Mouse (Mus musculus): ENCODE measurements around the gene Mfsd12.

Mfsd12 gene

DNA sequence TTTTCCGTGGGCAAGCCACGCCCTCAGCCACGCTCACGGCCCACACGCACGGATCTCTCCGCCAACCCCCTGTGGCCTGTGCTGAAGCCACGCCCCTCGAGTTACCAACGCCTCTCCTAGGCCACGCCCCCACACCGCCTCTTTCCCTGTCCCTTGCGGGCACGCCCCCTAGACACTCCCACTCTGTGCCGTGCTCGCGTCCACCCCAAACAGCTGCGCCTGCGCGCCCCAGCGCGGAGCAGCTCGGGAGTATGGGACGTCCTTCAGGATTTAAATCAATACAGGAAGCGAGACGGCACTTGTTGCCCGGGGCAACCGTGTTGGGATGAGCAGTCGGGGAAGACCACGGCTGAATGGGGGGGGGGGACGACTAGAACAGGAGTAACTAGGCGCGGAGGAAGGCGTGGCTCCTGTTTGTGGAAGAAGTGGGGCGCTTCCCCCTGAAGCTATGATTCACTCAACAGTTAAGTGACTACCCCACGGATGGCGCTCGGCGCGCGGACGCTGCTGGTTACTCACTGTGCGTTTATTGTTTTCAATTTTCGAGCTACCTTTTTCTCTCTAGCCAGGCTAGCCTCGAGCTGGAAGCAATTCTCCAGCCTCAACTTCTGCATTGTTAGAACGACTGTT, 21.4 kb downstream of the Mfsd12 start:
- Histone ChIP-seq H3K27me3 (ENCODE audit: insufficient read depth, low read length) (no peaks in the 10 kb centered on the region), H3K4me1 (replicated peaks; ENCODE audit: low read depth, low read length) (peaks cover 69% of the 10 kb centered on the region), H3K36me3 (ENCODE audit: insufficient read depth, low read length) (peaks cover 39% of the 10 kb centered on the region), H3K9me3 (ENCODE audit: low read length) (no peaks in the 10 kb centered on the region), H3K4me3 (replicated peaks; ENCODE audit: low read length) (peak overlapping the region; percentile 96)
- no peak for TF ChIP-seq NANOG (IDR thresholded peaks at IDR 0.05; ENCODE audit: borderline replicate concordance, low read length)
- TF ChIP-seq POU5F1 (IDR thresholded peaks at IDR 0.05; ENCODE audit: borderline replicate concordance, low read length) = no peak
- no peak for TF ChIP-seq CTCF (conservative IDR thresholded peaks at IDR 0.05; ENCODE audit: low read length)

GRCm38 (mm10) chr10:81379183-81379553, 21.9 kb downstream of the Mfsd12 start:
- TF ChIP-seq CTCF (conservative IDR thresholded peaks at IDR 0.05; ENCODE audit: low read length) (no peak), POU5F1 (IDR thresholded peaks at IDR 0.05; ENCODE audit: borderline replicate concordance, low read length) (no peak), NANOG (IDR thresholded peaks at IDR 0.05; ENCODE audit: borderline replicate concordance, low read length) (no peak)
- Histone ChIP-seq H3K9me3 (ENCODE audit: low read length) (no peaks in the 10 kb centered on the region), H3K27me3 (ENCODE audit: insufficient read depth, low read length) (no peaks in the 10 kb centered on the region), H3K4me1 (replicated peaks; ENCODE audit: low read depth, low read length) (peaks cover 64% of the 10 kb centered on the region), H3K36me3 (ENCODE audit: insufficient read depth, low read length) (peaks cover 34% of the 10 kb centered on the region), H3K4me3 (replicated peaks; ENCODE audit: low read length) (peak overlapping the region; percentile 78)

GRCm38 (mm10) chr10:81379809-81380378, 22.6 kb downstream of the Mfsd12 start:
- TF ChIP-seq NANOG (IDR thresholded peaks at IDR 0.05; ENCODE audit: borderline replicate concordance, low read length) (no peak), CTCF (conservative IDR thresholded peaks at IDR 0.05; ENCODE audit: low read length) (no peak)
- H3K36me3 ChIP-seq (ENCODE audit: insufficient read depth, low read length) = peaks cover 27% of the 10 kb centered on the region
- peaks cover 59% of the 10 kb centered on the region for H3K4me1 ChIP-seq (replicated peaks; ENCODE audit: low read depth, low read length)
- no peaks in the 10 kb centered on the region for H3K9me3 ChIP-seq (ENCODE audit: low read length)
- no peak overlapping the region for H3K4me3 ChIP-seq (replicated peaks; ENCODE audit: low read length)
- H3K27me3 ChIP-seq (ENCODE audit: insufficient read depth, low read length) = no peaks in the 10 kb centered on the region

DNA sequence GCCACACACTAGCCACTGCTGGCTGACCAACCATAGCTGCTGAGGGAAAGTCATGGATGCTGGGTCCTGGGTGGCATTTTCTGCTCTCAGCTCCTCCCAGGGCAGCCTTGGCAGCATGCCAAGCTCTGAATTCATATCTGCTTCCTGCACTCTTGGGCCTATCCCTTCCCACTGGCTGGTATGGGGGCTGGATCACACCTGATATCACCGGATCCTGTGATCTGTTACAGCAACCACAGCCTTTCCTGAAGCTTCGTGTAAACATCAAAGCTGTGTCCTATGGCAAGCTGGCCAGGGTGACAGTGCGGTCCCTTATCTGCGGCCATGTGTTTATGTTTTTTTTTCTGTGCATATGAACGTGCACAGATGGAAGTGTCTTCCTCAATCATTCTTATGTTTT, 24.7 kb downstream of the Mfsd12 start:
- Histone ChIP-seq H3K36me3 (ENCODE audit: insufficient read depth, low read length) (peaks cover 26% of the 10 kb centered on the region), H3K9me3 (ENCODE audit: low read length) (no peaks in the 10 kb centered on the region), H3K4me1 (replicated peaks; ENCODE audit: low read depth, low read length) (peaks cover 60% of the 10 kb centered on the region), H3K4me3 (replicated peaks; ENCODE audit: low read length) (no peak overlapping the region), H3K27me3 (ENCODE audit: insufficient read depth, low read length) (no peaks in the 10 kb centered on the region)
- no peak for TF ChIP-seq POU5F1 (IDR thresholded peaks at IDR 0.05; ENCODE audit: borderline replicate concordance, low read length)
- TF ChIP-seq CTCF (conservative IDR thresholded peaks at IDR 0.05; ENCODE audit: low read length) = no peak
- TF ChIP-seq NANOG (IDR thresholded peaks at IDR 0.05; ENCODE audit: borderline replicate concordance, low read length) = no peak

DNA sequence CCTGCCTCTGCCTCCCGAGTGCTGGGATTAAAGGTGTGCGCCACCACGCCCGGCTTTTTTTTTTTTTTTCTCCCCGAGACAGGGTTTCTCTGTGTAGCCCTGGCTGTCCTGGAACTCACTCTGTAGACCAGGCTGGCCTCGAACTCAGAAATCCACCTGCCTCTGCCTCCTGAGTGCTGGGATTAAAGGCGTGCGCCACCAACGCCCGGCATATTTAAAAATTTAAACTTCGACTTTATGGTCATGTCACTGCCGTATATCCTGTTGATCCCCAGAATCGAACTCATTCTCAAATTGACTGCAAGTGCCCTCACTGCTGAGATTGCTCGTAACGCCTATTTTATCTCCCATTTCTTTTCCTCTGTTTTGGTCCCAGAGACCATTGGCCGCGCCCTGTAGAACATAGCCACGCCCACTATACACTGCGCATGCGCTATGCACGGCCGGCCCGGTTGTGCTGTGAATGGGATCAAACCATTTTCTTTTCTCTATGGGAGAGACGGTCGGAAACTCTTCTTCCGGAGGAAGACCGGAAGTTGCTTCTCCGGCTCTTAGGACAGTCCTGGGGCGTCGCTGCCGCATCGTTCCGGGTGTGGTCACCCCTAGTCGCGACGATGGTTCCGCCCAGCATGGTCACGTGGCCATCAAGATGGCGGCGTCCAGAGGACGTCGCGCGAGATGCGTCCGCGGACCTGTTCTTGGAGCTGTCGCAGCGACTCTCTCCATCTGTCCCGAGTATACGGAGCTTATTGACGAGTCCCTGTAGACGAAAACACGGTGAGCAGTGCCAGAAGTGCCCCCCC, 26.7 kb downstream of the Mfsd12 start, which contains the start of the genes Dohh and Gm48551:
TSS of gene Dohh (plus strand) at position 627 of the 803 bp plus-strand sequence.
TSS of gene Gm48551 (plus strand) at position 665 of the 803 bp plus-strand sequence.
- TF ChIP-seq CTCF (conservative IDR thresholded peaks at IDR 0.05; ENCODE audit: low read length) (no peak), POU5F1 (IDR thresholded peaks at IDR 0.05; ENCODE audit: borderline replicate concordance, low read length) (no peak), NANOG (IDR thresholded peaks at IDR 0.05; ENCODE audit: borderline replicate concordance, low read length) (no peak)
- peaks cover 40% of the 10 kb centered on the region for H3K36me3 ChIP-seq (ENCODE audit: insufficient read depth, low read length)
- peak within 1 kb of the TSS; percentile 100 for H3K4me3 ChIP-seq (replicated peaks; ENCODE audit: low read length)
- no peaks in the 10 kb centered on the region for H3K9me3 ChIP-seq (ENCODE audit: low read length)
- H3K27me3 ChIP-seq (ENCODE audit: insufficient read depth, low read length) = no peaks in the 10 kb centered on the region
- peaks cover 71% of the 10 kb centered on the region for H3K4me1 ChIP-seq (replicated peaks; ENCODE audit: low read depth, low read length)

- H3K4me3 ChIP-seq (replicated peaks; ENCODE audit: low read length) = peak overlapping the region; percentile 100
- H3K9me3 ChIP-seq (ENCODE audit: low read length) = no peaks in the 10 kb centered on the region
- TF ChIP-seq CTCF (conservative IDR thresholded peaks at IDR 0.05; ENCODE audit: low read length) = no peak
- no peak for TF ChIP-seq NANOG (IDR thresholded peaks at IDR 0.05; ENCODE audit: borderline replicate concordance, low read length)
- TF ChIP-seq POU5F1 (IDR thresholded peaks at IDR 0.05; ENCODE audit: borderline replicate concordance, low read length) = no peak
- H3K27me3 ChIP-seq (ENCODE audit: insufficient read depth, low read length) = no peaks in the 10 kb centered on the region
- H3K4me1 ChIP-seq (replicated peaks; ENCODE audit: low read depth, low read length) = peaks cover 71% of the 10 kb centered on the region
- H3K36me3 ChIP-seq (ENCODE audit: insufficient read depth, low read length) = peaks cover 46% of the 10 kb centered on the region
Observed at GRCm38 (mm10) chr10:81384605-81384982, 27.3 kb downstream of the Mfsd12 start.

DNA sequence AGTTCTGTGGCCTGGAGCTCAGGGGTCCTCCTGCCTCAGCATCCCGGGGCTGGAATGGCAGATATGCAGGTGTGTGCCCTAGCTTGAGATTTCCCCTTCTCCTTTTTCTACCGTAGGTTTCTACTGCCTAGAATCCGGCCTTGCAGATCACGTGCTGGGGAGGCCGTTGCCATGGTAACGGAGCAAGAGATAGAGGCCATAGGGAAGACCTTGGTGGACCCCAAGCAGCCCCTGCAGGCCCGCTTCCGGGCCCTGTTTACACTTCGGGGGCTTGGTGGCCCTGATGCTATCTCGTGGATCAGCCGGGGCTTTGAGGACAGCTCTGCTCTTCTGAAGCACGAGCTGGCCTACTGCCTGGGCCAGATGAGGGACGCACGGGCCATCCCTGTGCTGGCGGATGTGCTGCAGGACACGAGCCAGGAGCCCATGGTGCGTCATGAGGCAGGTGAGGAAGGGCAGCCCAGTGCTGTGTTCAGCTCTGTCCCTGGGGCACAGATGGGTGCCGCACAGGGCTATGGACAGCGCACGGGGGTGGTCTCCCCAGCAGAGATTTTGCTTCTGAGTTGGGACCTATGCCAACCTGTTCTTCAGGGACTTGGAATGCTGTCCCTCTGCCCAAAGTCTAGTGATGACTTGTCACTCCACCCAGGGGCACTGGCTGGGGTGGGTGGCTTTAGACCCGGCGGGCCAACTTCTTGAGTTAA, 28.5 kb downstream of the Mfsd12 start:
- Histone ChIP-seq H3K36me3 (ENCODE audit: insufficient read depth, low read length) (peaks cover 55% of the 10 kb centered on the region), H3K4me3 (replicated peaks; ENCODE audit: low read length) (peak overlapping the region; percentile 100), H3K9me3 (ENCODE audit: low read length) (no peaks in the 10 kb centered on the region), H3K4me1 (replicated peaks; ENCODE audit: low read depth, low read length) (peaks cover 72% of the 10 kb centered on the region), H3K27me3 (ENCODE audit: insufficient read depth, low read length) (no peaks in the 10 kb centered on the region)
- no peak for TF ChIP-seq NANOG (IDR thresholded peaks at IDR 0.05; ENCODE audit: borderline replicate concordance, low read length)
- no peak for TF ChIP-seq POU5F1 (IDR thresholded peaks at IDR 0.05; ENCODE audit: borderline replicate concordance, low read length)
- no peak for TF ChIP-seq CTCF (conservative IDR thresholded peaks at IDR 0.05; ENCODE audit: low read length)

GRCm38 (mm10) chr10:81387716-81388115, 30.4 kb downstream of the Mfsd12 start:
- no peaks in the 10 kb centered on the region for H3K27me3 ChIP-seq (ENCODE audit: insufficient read depth, low read length)
- peaks cover 65% of the 10 kb centered on the region for H3K36me3 ChIP-seq (ENCODE audit: insufficient read depth, low read length)
- no peak overlapping the region; the same call in 1 of the 2 replicates for H3K4me3 ChIP-seq (replicated peaks; ENCODE audit: low read length)
- H3K9me3 ChIP-seq (ENCODE audit: low read length) = no peaks in the 10 kb centered on the region
- peaks cover 68% of the 10 kb centered on the region for H3K4me1 ChIP-seq (replicated peaks; ENCODE audit: low read depth, low read length)
- no peak for TF ChIP-seq NANOG (IDR thresholded peaks at IDR 0.05; ENCODE audit: borderline replicate concordance, low read length)
- no peak for TF ChIP-seq POU5F1 (IDR thresholded peaks at IDR 0.05; ENCODE audit: borderline replicate concordance, low read length)
- no peak for TF ChIP-seq CTCF (conservative IDR thresholded peaks at IDR 0.05; ENCODE audit: low read length)
